Mouse (Mus musculus): Measurements from ENCODE around the gene Gm867. TPM values are rescaled to one million over a fixed set of nuclear protein-coding genes. Genes with fewer than 3 reads are reported as not detected.

Gene Gm867
- total RNA-seq, 2 experiments from 2014 or later, result 0.83 to 2.3 TPM

DNA sequence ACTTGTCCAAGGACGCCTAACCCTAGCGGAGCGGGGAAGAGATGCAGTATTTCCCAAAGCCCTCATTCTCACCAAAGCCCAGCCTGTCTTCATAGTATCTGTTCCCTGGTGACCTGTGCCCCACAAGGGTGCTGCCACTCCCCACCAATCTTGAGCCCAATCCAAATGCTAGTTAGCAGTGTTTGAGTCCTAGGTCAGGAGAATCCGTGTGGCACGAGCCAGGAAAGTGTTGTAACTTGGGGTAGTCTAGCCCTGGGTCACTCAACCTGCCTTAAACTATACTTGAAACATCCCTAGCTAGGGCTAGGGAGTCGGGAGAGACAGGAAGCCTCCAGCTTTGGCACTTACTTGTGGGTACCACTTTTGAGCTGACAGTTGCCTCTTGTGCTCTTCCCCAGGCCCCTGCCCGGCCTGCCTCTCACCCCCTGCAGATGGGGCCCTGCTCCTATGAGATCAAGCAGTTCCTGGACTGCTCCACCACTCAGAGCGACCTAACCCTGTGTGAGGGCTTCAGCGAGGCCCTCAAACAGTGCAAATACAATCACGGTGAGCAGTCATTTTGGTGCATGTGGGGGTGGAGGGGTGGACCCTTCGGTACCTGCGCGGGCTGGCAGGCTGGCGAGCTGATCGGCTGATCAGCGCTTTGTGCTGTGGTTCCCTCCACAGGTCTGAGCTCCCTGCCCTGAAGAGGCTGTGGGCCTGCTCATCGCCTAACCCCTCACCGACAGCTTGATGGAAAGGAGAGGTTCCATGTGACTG lies 3.4 kb downstream of the Gm867 start:
- peak; percentile 35 to 55 for DNase-seq

DNA sequence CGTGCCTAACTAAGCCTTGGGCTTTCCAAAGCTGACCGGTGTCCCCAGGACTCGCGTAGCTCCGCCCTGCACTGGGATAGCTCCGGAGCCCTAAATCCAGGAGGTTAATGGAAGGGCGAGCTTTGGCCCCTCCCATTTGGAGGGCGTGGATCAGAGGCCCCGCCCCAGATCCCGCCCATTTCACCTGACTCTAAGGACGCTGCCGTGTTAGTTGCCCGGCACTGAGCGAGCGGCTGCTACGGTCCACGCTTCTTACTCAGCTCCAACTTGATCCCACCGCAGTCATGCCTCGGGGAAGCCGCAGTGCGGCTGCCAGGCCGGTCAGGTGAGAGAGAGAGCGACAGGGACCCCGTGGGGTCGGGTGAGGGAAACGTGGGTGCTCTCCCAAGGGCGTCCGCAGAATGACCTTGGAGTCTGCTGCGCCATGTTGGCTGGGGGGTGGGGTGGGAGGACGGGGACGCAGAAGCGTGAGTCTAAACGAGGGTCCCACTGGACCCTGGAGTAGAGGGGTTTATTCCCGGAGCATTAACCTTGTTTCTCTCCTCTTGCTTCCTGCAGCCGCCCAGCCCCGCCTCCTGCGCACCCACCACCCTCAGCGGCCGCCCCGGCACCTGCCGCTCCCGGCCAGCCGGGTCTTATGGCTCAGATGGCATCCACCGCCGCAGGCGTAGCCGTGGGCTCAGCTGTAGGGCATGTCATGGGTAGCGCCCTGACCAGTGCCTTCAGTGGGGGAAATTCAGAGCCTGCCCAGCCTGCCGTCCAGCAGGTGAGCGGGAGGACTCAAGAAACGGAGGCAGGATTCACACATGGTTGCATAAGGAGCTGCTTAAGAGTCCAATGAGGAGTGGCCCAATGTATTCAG lies 4.6 kb downstream of the Gm867 start, which contains the start of gene Mmp11:
Mmp11 (minus strand) TSS at position 817 of the 862 bp plus-strand sequence.
- peak; percentile 87 to 89 for DNase-seq

DNA sequence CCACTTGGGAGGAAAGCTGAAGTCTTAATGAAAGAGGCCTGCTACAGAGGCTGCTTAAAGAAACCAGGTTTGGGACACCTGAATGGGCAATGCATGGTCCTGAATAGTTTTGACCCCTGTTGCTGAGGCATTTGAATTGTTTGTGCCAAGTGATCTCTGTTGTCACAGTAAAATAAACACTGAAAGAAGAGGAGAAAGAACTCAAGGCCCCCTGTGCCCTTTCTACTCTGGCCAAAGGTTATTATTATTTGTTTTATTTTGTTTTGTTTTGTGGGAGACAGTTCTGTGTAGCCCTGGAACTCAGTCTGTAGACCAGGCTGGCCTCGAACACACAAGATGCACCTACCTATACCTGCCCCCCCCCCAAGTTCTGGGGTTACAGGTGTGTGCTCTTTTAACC lies 5.5 kb downstream of the Gm867 start:
- DNase-seq, result no peak

DNA sequence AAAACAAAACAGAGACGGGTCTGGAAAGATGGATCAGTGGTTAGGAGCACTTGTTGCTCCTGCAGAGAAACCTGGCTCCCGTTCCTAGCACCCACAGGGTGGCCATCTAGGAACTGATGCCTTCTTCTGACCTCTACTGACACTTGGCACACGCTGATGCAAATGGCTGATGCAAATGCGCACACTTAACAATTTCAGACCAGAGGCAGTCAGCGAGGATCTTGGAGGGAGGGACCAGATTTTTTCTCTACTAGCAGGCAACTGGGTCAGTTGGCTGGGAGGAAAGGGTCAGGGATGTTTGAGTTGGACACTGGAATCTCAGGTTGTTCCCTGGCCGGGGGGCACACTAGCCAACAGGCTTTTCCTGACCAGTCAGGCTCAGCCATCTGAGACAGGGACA lies 7.6 kb downstream of the Gm867 start, which contains the start of gene Chchd10:
Chchd10 (plus strand) TSS at position 240 of the 400 bp plus-strand sequence.
- no peak for DNase-seq

DNA sequence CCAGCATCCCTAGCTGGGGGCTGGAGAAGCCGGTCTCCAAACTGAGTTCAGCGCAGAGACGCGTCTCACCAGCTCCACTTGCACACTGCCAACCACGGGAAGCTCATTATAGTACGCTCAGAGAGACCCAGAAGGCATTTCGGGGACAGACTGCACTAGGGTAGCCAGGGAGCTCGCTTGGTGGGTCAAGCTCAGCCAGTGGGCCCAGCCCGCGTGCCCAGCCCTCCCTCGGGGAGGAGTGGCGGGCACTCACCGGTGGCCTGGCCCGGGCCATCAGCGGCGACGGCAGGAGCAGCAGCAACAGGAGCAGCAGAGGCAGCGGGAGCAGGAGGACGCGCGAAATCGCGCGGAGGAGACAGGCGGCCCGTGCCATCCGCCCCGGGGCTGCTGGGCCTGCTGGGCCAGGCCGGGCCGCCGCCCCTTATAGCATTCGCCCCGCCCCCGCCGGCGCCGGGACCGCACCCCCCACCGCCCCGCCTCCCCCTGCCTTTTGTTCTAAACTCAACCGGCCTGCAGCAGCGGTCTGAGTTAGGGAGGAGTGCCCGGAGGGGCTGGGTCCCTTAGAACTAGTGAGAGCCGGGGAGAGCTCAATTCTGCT lies 8.3 kb downstream of the Gm867 start:
- peak; percentile 75 to 88 for DNase-seq

DNA sequence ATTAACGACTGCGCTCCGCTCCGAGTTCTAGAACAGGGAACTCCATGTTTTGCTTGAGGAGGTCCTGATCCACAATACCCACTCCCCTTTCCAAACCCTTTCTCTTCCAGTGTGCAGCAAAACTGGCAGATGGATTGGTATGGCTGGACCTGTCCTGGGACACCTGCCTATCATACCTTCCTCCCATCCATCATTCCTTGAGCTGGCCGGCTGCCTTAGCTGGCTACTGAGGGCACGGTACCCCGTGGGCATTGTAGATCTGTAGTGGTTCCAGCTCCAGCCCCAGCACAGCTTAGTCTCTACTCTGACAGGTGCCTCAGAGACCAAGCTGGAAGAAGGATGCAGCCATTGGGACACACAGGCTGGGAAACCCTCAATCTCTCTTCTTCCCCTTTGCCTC lies 9.2 kb downstream of the Gm867 start:
- no peak for DNase-seq

DNA sequence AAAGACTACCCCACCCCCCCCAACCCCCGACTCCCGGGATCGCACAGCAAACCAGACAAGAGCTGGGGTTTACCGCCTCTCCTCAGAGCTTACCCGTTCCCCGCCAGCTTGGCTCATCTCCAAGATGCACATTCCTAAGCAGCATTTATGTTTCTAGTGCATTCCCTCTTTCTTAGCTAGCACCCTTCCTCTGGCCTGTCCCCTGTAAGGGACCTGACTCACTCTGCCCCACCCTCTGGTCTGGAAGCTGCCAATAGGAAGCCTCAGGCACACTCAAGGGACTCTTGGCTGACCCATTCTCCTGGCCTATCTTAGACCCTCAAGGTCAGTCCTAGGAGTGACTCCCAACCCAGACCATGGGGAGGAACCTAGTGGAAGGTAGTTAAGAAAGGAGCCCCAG lies 10.2 kb downstream of the Gm867 start:
- DNase-seq, result peak; percentile 58 to 65

DNA sequence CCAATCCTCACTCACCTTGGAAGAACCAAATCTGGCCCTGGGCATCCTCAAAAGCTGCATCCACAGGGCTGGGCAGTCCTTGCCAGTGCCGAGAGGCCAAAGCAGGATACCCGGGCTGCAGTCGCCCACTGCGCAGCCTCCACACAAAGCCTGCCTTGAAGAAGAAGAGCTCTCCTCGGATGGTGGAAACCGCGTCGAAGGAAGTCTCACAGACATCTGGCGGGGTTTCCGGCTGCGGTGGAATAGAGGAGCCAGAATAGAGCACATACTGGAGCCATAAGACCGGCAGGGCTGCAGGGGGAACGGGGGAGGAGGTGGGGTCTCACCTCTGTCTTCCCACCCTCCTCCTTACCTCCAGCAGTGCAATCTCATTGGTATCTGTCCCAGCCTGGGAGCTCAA lies 14.1 kb downstream of the Gm867 start:
- no peak for DNase-seq

DNA sequence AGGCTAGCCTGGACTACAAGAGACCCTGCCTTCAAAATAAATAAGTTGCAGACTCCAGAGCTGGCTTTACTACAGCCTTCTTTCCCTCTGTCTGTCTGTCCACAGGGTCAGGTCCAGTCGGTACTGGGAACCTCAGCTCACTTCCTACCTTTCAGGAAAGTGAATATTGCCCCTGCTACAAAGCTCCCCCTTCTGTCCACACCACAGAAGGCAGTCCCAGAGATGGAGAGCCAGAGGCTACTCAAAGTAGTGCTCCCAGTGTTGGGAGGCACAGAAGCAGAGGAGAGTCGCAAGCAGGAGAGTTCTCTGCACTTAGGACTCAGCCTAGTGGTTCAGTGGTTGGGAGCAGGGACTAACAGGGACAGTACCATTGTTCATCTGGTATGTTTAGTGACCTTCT lies 16.1 kb downstream of the Gm867 start:
- no peak for DNase-seq

DNA sequence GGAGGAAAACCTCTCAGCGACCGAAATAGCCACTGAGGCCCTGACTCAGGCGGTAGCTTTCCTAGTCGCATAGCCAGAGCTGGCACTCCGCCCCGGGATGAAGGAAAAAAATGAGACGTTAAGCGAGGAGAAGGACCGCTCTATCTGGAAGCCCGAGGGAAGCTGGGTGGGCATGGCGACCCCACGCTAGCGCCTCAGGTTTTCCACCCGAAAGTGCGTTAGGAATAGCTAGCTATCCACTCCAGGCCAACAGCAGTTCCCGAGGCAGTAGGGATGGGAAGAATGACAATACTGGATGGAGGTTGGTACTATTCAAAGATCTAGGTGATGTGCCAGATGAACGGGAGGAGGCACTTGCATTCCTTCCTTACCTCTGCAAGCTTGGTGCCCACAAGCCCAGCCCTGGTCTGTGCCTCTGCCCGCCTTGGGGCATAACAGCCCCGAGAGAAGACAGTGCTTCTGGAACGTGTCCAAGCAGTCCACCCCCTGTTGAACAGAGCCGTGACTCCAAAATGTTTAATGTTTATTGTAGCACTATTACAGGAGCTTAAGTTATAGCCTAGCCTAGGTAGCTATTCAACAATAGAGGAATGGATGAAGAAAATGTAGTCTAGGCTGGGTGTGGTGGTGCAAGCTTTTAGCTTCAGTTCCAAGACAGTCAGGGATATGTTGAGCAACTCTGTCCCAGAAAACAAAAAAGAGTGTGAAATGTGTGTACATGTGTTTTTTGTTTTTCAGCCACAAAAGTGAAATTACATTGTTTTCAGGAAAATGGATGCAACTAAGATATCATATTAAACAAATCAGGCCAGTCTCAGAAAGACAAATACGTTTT lies 18.5 kb downstream of the Gm867 start:
- DNase-seq, result no peak

DNA sequence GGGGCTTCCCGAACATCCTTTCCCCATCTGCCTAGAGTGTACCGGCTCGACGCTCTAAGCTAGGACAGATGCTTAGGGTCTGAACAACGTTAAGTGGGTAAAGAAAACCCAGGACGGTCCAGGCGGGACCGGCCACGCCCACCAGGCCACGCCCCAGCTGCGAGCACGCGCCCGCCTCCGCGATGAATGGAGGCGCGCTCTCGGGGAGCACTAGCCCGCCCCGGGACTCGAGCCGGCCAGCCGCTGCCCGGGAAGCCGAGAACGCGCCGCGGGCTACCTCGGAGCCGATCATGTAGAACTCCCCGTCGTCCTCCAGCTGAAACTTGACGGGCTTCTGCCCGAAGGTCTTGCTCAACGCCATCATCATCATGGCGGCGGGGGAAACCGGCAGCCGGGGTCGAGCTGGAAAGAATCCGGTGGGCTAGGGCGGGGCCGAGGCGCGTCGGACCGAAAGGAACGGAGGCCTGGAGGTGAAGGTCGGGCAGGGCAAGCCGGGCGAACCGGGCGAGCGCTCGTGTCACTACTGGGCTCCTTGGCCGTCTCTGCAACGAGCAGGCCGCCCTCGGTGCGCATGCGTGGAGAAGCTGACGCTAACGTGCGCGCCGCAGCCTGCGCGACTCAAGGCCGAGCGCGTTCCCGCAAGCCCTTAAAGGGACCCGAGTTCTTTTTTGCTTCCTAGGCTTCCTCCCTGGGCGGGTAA lies 19.3 kb downstream of the Gm867 start, which contains the start of gene Smarcb1:
Smarcb1 (minus strand) TSS at position 592 of the 700 bp plus-strand sequence.
- DNase-seq, result peak; percentile 95

DNA sequence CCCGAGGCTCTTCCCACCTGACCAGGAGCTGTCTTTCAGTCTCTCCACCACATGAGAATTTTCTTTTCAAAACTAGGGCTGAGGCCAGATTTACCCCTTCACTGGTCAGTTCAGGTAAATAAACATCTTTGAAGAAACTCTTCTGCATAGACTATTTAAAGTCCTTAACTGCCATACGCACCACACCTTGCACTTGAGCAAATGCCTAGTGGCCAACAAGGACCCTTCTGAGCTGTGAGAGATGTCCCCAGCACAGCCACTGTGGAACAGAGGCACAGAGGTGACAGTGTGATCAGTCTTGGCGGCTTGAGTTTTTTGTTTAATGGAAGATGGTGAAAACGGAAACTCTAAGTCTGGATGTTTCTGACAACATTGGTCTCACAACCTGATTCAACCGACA lies 21.4 kb downstream of the Gm867 start:
- no peak for DNase-seq

DNA sequence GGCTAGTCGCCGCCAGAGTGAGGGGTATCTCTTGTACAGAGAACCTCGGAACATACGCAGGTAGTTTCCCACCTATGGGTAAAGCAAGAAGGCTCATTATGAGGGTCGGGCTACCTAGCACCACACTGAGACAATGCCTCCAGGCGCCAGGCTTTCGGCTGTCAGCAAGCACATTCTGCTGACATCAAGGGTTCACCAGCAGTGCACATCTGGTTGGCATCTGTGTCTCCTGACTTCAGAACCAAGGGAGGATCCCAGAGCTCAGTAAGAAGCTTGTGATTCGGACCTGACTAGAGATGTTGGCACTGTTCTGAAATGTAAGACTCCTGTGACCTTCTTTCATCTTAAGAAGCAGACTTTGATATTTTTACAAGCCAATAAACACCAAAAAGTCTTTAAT lies 23.6 kb downstream of the Gm867 start:
- DNase-seq, result no peak

DNA sequence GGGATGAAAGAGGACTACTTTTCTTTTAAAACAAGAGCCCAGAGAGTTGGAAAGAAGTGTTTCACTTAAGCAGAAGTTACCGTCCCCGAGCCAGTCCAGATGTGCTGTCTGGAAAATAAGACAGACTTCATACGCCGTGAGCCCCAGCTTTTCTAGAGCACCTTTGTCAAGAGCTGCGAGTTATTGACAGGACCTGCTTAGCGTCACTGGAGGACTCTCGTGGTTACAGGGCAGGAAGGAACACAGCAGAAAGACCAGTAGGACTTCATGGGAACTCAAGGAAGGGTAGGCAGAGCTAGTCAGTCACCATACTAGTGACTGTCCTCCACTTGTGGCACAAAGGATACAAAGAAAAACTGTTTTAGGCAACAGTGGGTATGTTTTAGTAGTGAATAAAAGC lies 24.9 kb downstream of the Gm867 start:
- DNase-seq, result no peak

DNA sequence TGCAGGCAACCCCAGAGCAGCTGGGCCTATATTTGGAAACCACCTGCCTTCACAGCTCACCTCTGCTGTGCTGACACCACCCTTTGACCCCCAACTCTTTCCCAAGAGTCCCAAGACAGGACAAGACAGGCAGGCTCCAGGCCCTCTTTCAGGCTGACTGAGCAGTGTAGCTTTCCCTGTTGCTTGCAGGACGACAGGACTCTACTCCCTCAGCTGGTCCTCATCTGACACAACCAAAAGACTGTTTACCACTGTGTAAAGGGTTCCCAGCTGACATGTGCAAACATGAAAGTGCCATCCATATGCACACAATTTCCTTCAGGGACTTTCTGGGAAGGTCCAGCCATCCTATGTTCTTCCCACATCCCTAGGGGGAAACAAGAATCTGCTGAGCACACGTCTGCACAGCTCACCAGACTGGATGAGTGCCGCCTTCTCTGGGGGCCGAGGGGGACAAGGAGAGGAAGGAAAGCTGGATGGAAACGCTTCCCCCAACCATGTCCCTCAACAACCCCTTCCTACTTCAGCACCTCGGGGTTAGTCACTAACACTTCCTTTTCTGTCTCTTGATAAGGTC lies 27.4 kb downstream of the Gm867 start:
- DNase-seq, result no peak

DNA sequence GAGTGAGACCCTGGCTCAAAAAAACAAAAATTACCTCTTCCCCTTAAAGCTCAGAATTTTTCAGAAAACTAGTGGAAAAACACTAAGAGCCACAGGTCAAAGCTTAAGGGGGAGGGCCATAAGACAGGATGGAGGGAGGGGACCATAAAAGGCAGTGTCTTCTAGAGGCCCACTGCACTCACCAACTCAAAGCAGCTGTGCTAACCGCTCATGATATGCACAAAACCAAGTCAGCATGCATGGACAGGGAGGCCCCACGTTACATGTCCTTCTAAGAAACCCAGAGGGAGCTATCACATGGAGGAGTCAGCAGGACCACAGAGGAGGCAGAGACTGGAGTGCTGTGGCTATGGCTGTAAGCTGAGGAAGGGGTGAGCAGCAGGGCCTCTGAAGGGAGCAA lies 29.8 kb downstream of the Gm867 start:
- no peak for DNase-seq

DNA sequence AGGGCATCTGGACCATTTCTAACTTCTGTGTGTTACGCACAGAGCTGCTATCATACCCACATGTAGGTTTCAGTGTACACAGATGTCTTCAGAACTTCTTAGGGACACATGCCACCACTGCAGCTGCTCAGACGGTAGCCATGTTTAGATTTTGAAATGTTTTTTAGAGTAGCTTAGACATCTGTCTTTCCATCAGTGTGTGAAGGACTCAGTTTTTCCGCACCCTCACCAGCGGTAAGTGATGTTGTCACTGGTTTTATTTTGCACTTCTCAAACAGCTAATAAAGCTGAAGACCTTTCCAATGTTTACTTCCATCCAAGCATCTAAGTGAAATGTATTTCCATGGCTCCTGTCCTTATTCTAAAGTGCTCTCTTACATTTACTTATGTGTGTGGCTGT lies 33.6 kb downstream of the Gm867 start:
- DNase-seq, result no peak

DNA sequence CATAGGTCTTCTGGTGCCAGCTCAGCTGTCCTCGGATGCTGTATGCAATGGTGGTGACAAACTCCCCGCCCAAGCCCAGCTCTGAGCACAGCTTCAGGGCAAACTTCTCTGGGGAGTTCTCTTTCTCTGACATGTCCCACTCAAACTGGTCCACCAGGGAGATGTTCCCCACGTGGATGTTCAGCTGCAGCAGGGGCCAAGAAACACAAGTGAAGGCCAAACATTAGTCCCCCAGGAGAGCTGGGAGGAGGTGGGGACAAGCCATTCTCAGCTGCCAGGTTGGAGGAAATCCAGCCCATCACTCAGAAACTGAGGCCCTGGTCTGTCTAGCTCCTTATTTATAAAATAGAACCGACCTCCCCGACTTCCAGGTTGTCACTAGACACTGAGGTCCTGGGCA lies 36.1 kb downstream of the Gm867 start:
- no peak for DNase-seq

DNA sequence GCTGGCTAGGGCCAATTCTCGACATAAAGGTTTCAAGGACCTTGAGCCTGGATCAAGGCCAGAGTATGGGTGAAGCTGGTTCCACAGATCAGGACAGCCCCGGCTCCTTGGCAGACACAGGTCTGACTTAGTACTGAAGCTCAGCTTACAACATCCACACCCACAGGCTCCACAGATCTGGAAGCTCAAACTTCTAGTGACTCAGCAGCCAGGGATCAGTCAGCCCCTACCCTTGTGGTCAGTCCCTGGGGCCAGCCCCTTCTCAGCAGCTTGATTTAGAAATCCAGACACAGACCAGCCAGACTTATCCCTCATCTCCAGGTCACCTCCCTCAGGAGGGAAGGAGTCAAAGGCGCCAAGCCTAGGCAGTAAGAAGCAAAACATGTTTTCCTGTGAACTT lies 41.6 kb downstream of the Gm867 start:
- DNase-seq, result peak; percentile 74 to 80

DNA sequence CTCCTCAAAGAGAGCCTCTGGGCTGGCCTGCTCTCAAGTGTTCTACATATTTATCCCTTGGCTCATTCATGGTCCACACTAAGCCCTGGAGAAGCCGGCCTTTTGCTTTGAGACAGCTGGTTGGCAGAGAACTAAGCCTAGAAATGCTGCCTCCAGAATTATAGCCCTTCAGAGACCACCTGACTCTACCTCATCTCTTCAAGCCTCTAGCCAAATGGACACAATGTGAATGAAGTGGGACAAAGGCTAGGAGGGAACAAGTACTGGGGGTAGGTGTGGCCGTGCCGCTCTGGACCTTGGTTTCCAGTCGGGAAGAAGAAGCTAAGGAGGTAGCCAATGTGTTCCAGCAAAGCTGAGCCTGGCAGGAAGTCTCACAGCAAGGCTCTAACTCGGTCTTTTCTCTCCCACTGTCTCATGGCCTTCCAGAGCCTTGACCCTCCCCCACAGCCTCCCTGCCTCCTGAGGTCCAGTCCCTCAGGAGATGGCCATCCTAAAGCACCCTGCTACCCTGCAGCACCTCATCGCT lies 42.4 kb downstream of the Gm867 start:
- DNase-seq, result peak; percentile 24 to 44

DNA sequence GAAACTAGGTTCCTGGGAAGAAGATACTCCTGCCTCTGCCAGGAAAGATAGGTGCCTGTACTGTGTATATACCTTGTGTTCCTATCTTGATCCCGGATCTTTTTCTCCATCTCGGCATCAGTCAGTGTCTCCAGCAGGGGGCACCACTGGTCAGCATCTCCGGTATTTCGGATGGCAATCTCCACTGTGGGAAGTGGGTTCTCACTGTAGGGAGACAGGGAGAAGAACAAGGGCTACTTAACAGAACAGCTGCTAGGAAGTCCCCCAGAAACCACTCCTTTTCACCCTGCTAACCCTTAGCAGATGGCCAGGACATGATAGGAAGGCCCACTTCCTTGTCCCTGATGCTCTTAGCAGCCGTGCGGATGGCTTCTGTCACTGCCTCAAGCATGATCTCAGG lies 43.1 kb downstream of the Gm867 start:
- peak; percentile 76 to 88 for DNase-seq
